17 mouse cellular contexts compared by ENCODE assay signal in genomic region chr5:14645856-14646255, GRCm38 (mm10).
"Had no signal": no experiment of that assay in that cellular context is flagged by ENCODE, and none has a peak within 500 bp of the region (broad histone marks: within the 10 kb centered on the region; RNA-seq: fewer than 3 reads in every experiment).

No protein-coding gene starts in this region.

- H3K4me3 ChIP-seq: kidney, embryonic 15.5 days; left cerebral cortex, adult 2 months; limb, embryonic 10.5 days; liver, embryonic 15.5 days; megakaryocyte, embryonic 14.5 days; midbrain, embryonic 15.5 days; neural tube, embryonic 13.5 days; stomach, embryonic 15.5 days had no signal

- H3K9ac ChIP-seq: kidney, embryonic 15.5 days; liver, embryonic 15.5 days; lung, embryonic 14.5 days; midbrain, embryonic 15.5 days; neural tube, embryonic 13.5 days; stomach, embryonic 15.5 days had no signal

- H3K27me3 ChIP-seq: kidney, embryonic 15.5 days; liver, embryonic 15.5 days; megakaryocyte, embryonic 14.5 days; midbrain, embryonic 15.5 days; neural tube, embryonic 13.5 days; stomach, embryonic 15.5 days had no signal

- ATAC-seq: midbrain, embryonic 15.5 days had no signal

- H3K27ac ChIP-seq: kidney, embryonic 15.5 days; left cerebral cortex, adult 2 months; limb, embryonic 10.5 days; liver, embryonic 15.5 days; macrophage; midbrain, embryonic 15.5 days; neural tube, embryonic 13.5 days; stomach, embryonic 15.5 days had no signal

- H3K36me3 ChIP-seq: kidney, embryonic 15.5 days; limb, embryonic 10.5 days; liver, embryonic 15.5 days; midbrain, embryonic 15.5 days; neural tube, embryonic 13.5 days; stomach, embryonic 15.5 days had no signal

- H3K4me1 ChIP-seq: kidney, embryonic 15.5 days; limb, embryonic 10.5 days; liver, embryonic 15.5 days; megakaryocyte, embryonic 14.5 days; midbrain, embryonic 15.5 days; neural tube, embryonic 13.5 days; stomach, embryonic 15.5 days had no signal

- DNase-seq: kidney, postnatal 14 days; lung, embryonic 14.5 days; lung, postnatal 10 days; retina, postnatal 1 day; right cerebral cortex, postnatal 4 days; spleen, adult 18-20 months; thymus, adult 2 months; thymus, postnatal 25 days had no signal
